Mouse (Mus musculus): ENCODE measurements around the gene 1700007K13Rik. TPM values are rescaled to one million over a fixed set of nuclear protein-coding genes. Genes with fewer than 3 reads are reported as not detected.

The 1700007K13Rik gene
- polyA plus RNA-seq, 1 experiment from 2014 or later: 0.40 TPM

DNA sequence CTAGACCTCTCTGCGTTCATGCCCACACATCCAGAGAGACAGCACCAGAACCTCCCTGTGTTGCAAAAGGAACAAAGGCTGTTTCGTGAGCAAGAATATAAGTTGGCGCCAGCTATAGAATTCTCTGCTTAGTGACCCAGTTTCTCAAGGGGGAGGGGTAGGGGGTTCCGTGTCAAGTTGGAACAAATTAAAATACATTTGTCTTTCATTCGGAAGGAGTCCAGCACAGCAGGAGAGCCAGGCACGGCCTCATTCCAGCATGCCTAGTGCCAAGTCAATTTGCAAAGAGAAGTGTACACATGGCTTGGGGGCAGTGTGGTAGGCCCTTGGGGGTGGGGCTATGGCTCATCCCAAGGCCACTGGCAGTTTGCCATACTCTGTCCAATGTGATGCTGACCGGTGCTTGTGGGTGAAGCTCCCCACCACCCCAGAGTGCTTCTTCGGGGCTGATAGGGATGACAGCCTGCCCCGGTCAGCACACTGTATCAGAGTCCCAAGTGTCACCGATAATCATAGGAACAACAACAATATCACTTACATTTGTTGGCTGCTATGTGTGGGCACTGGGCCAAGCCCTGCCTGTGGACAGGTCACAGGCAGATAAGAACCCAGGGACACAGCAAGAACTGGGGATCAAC lies 50.6 kb downstream of the 1700007K13Rik start:
- Histone ChIP-seq H3K4me1 (ENCODE audit: control insufficient read depth, insufficient read depth, low read length) (peaks cover 16% of the 10 kb centered on the region), H3K4me2 (no peak overlapping the region), H3K4me3 (ENCODE audit: low read depth, low read length) (no peak overlapping the region), H3K9ac (ENCODE audit: low read depth, low read length) (no peak overlapping the region), H3K36me3 (ENCODE audit: control insufficient read depth, insufficient read depth, low read length) (no peaks in the 10 kb centered on the region), H3K27me3 (ENCODE audit: control insufficient read depth, insufficient read depth, low read length) (peaks cover 19% of the 10 kb centered on the region), H3K27ac (ENCODE audit: low read depth, low read length) (no peak overlapping the region), H3K9me3 (replicated peaks; ENCODE audit: control insufficient read depth, low read length) (no peaks in the 10 kb centered on the region)
- ATAC-seq (replicated peaks; ENCODE audit: insufficient number of reproducible peaks, low FRiP score, low TSS enrichment): peak; percentile 32; the same call in 1 of the 2 replicates
- WGBS (ENCODE audit: insufficient replicate concordance): 52% methylated on average over 10 of the region's 10 CpGs

GRCm38 (mm10) chr2:28414757-28415137 lies 51.4 kb downstream of the 1700007K13Rik start:
- Histone ChIP-seq H3K4me3 (ENCODE audit: low read depth, low read length) (no peak overlapping the region), H3K27ac (ENCODE audit: low read depth, low read length) (no peak overlapping the region), H3K4me1 (ENCODE audit: control insufficient read depth, insufficient read depth, low read length) (peaks cover 16% of the 10 kb centered on the region), H3K9ac (ENCODE audit: low read depth, low read length) (no peak overlapping the region), H3K4me2 (no peak overlapping the region), H3K36me3 (ENCODE audit: control insufficient read depth, insufficient read depth, low read length) (no peaks in the 10 kb centered on the region), H3K9me3 (replicated peaks; ENCODE audit: control insufficient read depth, low read length) (no peaks in the 10 kb centered on the region), H3K27me3 (ENCODE audit: control insufficient read depth, insufficient read depth, low read length) (peaks cover 19% of the 10 kb centered on the region)
- WGBS (ENCODE audit: insufficient replicate concordance): 82% methylated on average over 5 of the region's 5 CpGs
- ATAC-seq (replicated peaks; ENCODE audit: insufficient number of reproducible peaks, low FRiP score, low TSS enrichment): no peak

GRCm38 (mm10) chr2:28414116-28414756 lies 51.9 kb downstream of the 1700007K13Rik start:
- Histone ChIP-seq H3K27ac (ENCODE audit: low read depth, low read length) (no peak overlapping the region), H3K9ac (ENCODE audit: low read depth, low read length) (no peak overlapping the region), H3K4me3 (ENCODE audit: low read depth, low read length) (no peak overlapping the region), H3K27me3 (ENCODE audit: control insufficient read depth, insufficient read depth, low read length) (peaks cover 19% of the 10 kb centered on the region), H3K9me3 (replicated peaks; ENCODE audit: control insufficient read depth, low read length) (no peaks in the 10 kb centered on the region), H3K4me2 (no peak overlapping the region), H3K36me3 (ENCODE audit: control insufficient read depth, insufficient read depth, low read length) (no peaks in the 10 kb centered on the region), H3K4me1 (ENCODE audit: control insufficient read depth, insufficient read depth, low read length) (peaks cover 16% of the 10 kb centered on the region)
- no peak for ATAC-seq (replicated peaks; ENCODE audit: insufficient number of reproducible peaks, low FRiP score, low TSS enrichment)
- 85% methylated on average over 5 of the region's 5 CpGs for WGBS (ENCODE audit: insufficient replicate concordance)

DNA sequence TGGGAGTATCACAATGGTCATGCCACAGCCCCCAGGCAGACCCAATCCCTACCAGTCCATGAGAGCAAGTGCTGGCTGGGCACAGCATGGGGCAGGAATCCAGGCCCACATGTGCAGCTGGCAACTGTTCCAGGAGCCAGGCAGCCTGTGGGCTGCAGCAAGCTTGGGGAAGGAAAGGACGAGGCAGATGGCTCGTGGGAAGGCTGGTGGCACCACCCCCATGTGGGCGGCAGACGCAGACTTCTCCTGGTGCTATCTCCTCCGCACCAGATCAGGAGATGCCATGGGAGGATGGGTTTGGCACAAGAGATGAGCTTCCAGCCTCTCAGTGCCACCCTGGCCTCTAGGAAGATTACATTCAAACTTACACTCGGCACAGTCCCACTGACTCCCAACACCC lies 53.2 kb downstream of the 1700007K13Rik start:
- H3K9ac ChIP-seq (ENCODE audit: low read depth, low read length): no peak overlapping the region
- H3K4me2 ChIP-seq: no peak overlapping the region
- H3K9me3 ChIP-seq (replicated peaks; ENCODE audit: control insufficient read depth, low read length): no peaks in the 10 kb centered on the region
- H3K4me3 ChIP-seq (ENCODE audit: low read depth, low read length): no peak overlapping the region
- H3K27ac ChIP-seq (ENCODE audit: low read depth, low read length): no peak overlapping the region
- WGBS (ENCODE audit: insufficient replicate concordance): 78% methylated on average over 6 of the region's 6 CpGs
- no peak for ATAC-seq (replicated peaks; ENCODE audit: insufficient number of reproducible peaks, low FRiP score, low TSS enrichment)
- H3K27me3 ChIP-seq (ENCODE audit: control insufficient read depth, insufficient read depth, low read length): peaks cover 12% of the 10 kb centered on the region
- H3K4me1 ChIP-seq (ENCODE audit: control insufficient read depth, insufficient read depth, low read length): peaks cover 16% of the 10 kb centered on the region
- H3K36me3 ChIP-seq (ENCODE audit: control insufficient read depth, insufficient read depth, low read length): no peaks in the 10 kb centered on the region

Other genes with a start within 250 kb of the 1700007K13Rik start
- 2.3 and 3.1 TPM in 2 replicates for gene Ppp1r26, start 19.5 kb downstream of the 1700007K13Rik start, polyA plus RNA-seq (2014; fragmentation: Nextera tagmentation; extraction: Ambion mirVana)
- 60.6 and 63.9 TPM in 2 replicates for gene Mrps2, start 1.7 kb upstream of the 1700007K13Rik start, polyA plus RNA-seq (2014; fragmentation: Nextera tagmentation; extraction: Ambion mirVana)
- gene Gbgt1, start 30.6 kb upstream of the 1700007K13Rik start, polyA plus RNA-seq (2014; fragmentation: Nextera tagmentation; extraction: Ambion mirVana): 0.17 and 0.27 TPM in 2 replicates
- gene Gm10134, start 39.8 kb upstream of the 1700007K13Rik start, polyA plus RNA-seq (2014; fragmentation: Nextera tagmentation; extraction: Ambion mirVana): not detected in 2 replicates
- gene Ralgds, start 46.8 kb upstream of the 1700007K13Rik start, polyA plus RNA-seq (2014; fragmentation: Nextera tagmentation; extraction: Ambion mirVana): 12.2 and 12.5 TPM in 2 replicates
- gene Cel, start 97.1 kb upstream of the 1700007K13Rik start, polyA plus RNA-seq (2014; fragmentation: Nextera tagmentation; extraction: Ambion mirVana): not detected in 2 replicates
- 22.5 and 23.3 TPM in 2 replicates for gene Gtf3c5, start 117.4 kb upstream of the 1700007K13Rik start, polyA plus RNA-seq (2014; fragmentation: Nextera tagmentation; extraction: Ambion mirVana)
- 7.6 and 10.9 TPM in 2 replicates for gene Gfi1b, start 155.7 kb upstream of the 1700007K13Rik start, polyA plus RNA-seq (2014; fragmentation: Nextera tagmentation; extraction: Ambion mirVana)
- gene Tsc1, start 174.9 kb upstream of the 1700007K13Rik start, polyA plus RNA-seq (2014; fragmentation: Nextera tagmentation; extraction: Ambion mirVana): 14.2 and 16.2 TPM in 2 replicates
- 2.4 and 3.0 TPM in 2 replicates for gene Spaca9, start 233.4 kb upstream of the 1700007K13Rik start, polyA plus RNA-seq (2014; fragmentation: Nextera tagmentation; extraction: Ambion mirVana)
- 0.45 and 1.2 TPM in 2 replicates for gene Ak8, start 233.8 kb upstream of the 1700007K13Rik start, polyA plus RNA-seq (2014; fragmentation: Nextera tagmentation; extraction: Ambion mirVana)

All from heart, embryonic 11.5 days (tissue).